Mouse (Mus musculus): ENCODE results near the gene Snx14. TPM values are rescaled to one million over a fixed set of nuclear protein-coding genes. Genes with fewer than 3 reads are reported as not detected.

Gene Snx14
- polyA plus RNA-seq, 1 experiment from 2014 or later, result 31.8 TPM

DNA sequence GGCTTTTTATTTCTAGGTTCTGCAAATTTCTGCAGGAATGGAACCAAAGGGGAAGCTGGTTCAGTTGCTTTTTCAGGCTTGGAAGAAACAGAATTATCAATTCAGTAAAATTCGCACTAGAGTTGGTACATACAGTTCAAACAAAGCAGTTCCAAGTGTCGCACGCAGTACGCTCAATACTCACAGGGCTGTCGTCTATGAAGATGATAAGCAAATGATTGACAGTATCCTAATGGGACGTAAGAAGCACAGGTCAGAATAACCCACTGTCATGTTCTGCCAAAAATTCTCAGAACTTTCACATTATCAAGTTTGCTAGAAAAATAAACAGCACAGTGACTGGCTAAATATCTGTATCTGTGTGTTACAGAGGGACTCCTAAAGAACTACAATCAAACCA lies 34.2 kb downstream of the Snx14 start:
- H3K9ac ChIP-seq (replicated peaks; ENCODE audit: low read length), result no peak overlapping the region
- H3K27ac ChIP-seq (replicated peaks; ENCODE audit: low read depth, low read length), result no peak overlapping the region
- 93% methylated on average over 6 of the region's 6 CpGs for WGBS
- H3K4me2 ChIP-seq (ENCODE audit: low read length), result no peak overlapping the region
- DNase-seq (no peak), ATAC-seq (ENCODE audit: low FRiP score, low TSS enrichment) (no peak)
- H3K4me1 ChIP-seq (ENCODE audit: control insufficient read depth, insufficient read depth, low read length), result no peaks in the 10 kb centered on the region
- H3K9me3 ChIP-seq (ENCODE audit: control insufficient read depth, low read length), result no peaks in the 10 kb centered on the region
- no peak overlapping the region for H3K4me3 ChIP-seq (replicated peaks; ENCODE audit: low read depth, low read length)
- peaks cover 44% of the 10 kb centered on the region for H3K36me3 ChIP-seq (ENCODE audit: control insufficient read depth, insufficient read depth, low read length)
- H3K27me3 ChIP-seq (ENCODE audit: control insufficient read depth, insufficient read depth, low read length), result no peaks in the 10 kb centered on the region

DNA sequence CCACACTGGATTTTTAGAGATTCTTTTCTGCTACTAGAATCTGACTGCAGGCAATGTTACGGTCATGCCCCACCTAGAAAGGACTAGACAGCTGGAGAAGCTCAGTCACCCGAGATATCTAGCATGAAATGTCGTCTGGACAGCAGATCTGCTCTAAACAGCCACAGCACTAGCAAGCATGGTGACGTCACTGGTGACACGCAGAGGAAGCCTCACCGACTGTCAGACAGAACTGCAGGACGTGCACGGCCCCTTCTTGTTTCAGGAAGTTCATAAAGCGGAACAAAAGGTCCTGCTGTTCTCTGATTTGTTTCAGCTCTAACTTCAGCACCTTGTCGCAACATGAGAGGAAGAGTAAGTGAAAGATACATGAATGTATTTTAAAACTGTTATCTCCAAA lies 34.7 kb downstream of the Snx14 start:
- H3K9ac ChIP-seq (replicated peaks; ENCODE audit: low read length), result no peak overlapping the region
- 79% methylated on average over 10 of the region's 10 CpGs for WGBS
- no peaks in the 10 kb centered on the region for H3K4me1 ChIP-seq (ENCODE audit: control insufficient read depth, insufficient read depth, low read length)
- DNase-seq, result peak; percentile 3
- ATAC-seq (ENCODE audit: low FRiP score, low TSS enrichment), result no peak
- no peak overlapping the region for H3K4me2 ChIP-seq (ENCODE audit: low read length)
- no peaks in the 10 kb centered on the region for H3K9me3 ChIP-seq (ENCODE audit: control insufficient read depth, low read length)
- no peak overlapping the region for H3K4me3 ChIP-seq (replicated peaks; ENCODE audit: low read depth, low read length)
- H3K36me3 ChIP-seq (ENCODE audit: control insufficient read depth, insufficient read depth, low read length), result peaks cover 41% of the 10 kb centered on the region
- no peak overlapping the region for H3K27ac ChIP-seq (replicated peaks; ENCODE audit: low read depth, low read length)
- no peaks in the 10 kb centered on the region for H3K27me3 ChIP-seq (ENCODE audit: control insufficient read depth, insufficient read depth, low read length)

DNA sequence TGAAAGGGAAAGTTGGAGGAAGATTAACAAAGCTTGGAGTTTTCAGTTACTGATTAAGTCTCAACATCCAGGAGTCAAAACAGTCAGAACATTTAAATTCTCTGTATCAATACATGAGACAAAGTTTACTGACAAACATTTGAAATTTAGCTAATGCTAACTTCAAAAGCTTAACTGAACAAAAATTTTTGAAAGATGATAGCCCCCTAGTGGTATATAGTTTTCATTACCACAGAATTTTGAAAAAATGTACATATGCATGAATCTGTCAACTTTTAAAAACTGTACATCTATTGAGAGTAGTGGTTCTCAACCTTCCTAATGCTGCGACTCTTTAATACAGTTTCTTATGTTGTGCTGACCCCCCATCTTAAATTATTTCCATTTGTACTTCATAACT lies 40.3 kb downstream of the Snx14 start:
- Histone ChIP-seq H3K36me3 (ENCODE audit: control insufficient read depth, insufficient read depth, low read length) (peaks cover 38% of the 10 kb centered on the region), H3K4me1 (ENCODE audit: control insufficient read depth, insufficient read depth, low read length) (no peaks in the 10 kb centered on the region), H3K9ac (replicated peaks; ENCODE audit: low read length) (no peak overlapping the region), H3K27me3 (ENCODE audit: control insufficient read depth, insufficient read depth, low read length) (no peaks in the 10 kb centered on the region), H3K4me3 (replicated peaks; ENCODE audit: low read depth, low read length) (no peak overlapping the region), H3K9me3 (ENCODE audit: control insufficient read depth, low read length) (no peaks in the 10 kb centered on the region), H3K4me2 (ENCODE audit: low read length) (no peak overlapping the region), H3K27ac (replicated peaks; ENCODE audit: low read depth, low read length) (no peak overlapping the region)
- DNase-seq, result peak; percentile 59
- WGBS, result 79% methylated on average over 1 of the region's 1 CpGs
- no peak for ATAC-seq (ENCODE audit: low FRiP score, low TSS enrichment)

DNA sequence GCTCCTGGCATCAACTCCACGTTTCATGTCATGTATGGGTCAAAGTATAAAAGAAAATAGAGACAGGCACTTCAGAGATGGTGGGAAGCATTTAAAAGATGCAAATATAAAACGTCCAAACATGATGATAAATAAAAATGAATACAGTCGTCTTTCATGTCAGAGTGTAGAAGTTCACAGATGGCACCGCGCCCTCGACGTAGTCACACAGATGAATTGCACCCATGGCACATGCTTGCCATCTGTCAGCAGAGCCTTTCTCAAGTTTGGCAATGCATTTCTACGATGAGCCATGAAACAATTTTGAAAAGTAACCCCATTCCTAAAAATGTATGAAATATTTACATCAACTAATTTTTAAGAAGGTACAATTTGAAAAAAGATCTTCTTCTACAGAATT lies 43.9 kb downstream of the Snx14 start:
- no peaks in the 10 kb centered on the region for H3K9me3 ChIP-seq (ENCODE audit: control insufficient read depth, low read length)
- no peak overlapping the region for H3K4me2 ChIP-seq (ENCODE audit: low read length)
- no peaks in the 10 kb centered on the region for H3K27me3 ChIP-seq (ENCODE audit: control insufficient read depth, insufficient read depth, low read length)
- H3K4me3 ChIP-seq (replicated peaks; ENCODE audit: low read depth, low read length), result no peak overlapping the region
- ATAC-seq (ENCODE audit: low FRiP score, low TSS enrichment) (no peak), DNase-seq (no peak)
- peaks cover 36% of the 10 kb centered on the region for H3K36me3 ChIP-seq (ENCODE audit: control insufficient read depth, insufficient read depth, low read length)
- H3K9ac ChIP-seq (replicated peaks; ENCODE audit: low read length), result no peak overlapping the region
- H3K4me1 ChIP-seq (ENCODE audit: control insufficient read depth, insufficient read depth, low read length), result no peaks in the 10 kb centered on the region
- no peak overlapping the region for H3K27ac ChIP-seq (replicated peaks; ENCODE audit: low read depth, low read length)
- 83% methylated on average over 8 of the region's 8 CpGs for WGBS

DNA sequence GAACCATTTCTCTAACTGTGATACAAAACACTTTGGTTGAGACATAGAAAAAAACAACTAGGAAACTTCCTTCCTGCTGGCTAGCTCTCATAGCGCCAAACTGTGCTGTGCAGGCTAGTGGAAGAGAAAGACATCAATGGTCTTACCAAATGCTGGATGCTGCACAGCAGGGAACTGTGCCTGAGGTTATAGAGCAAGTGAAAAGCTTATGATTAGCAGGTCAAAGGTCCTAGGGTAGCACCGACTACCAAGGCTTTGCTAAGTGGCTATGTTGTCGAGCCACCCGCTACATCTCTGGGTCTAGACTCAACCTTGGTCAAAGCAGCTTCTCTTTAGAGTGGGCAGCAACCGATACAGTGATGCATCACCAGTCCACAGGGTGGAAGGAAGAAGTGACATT lies 49.9 kb downstream of the Snx14 start:
- H3K27ac ChIP-seq (replicated peaks; ENCODE audit: low read depth, low read length), result no peak overlapping the region
- H3K9ac ChIP-seq (replicated peaks; ENCODE audit: low read length), result no peak overlapping the region
- H3K36me3 ChIP-seq (ENCODE audit: control insufficient read depth, insufficient read depth, low read length), result peaks cover 30% of the 10 kb centered on the region
- no peaks in the 10 kb centered on the region for H3K9me3 ChIP-seq (ENCODE audit: control insufficient read depth, low read length)
- H3K4me3 ChIP-seq (replicated peaks; ENCODE audit: low read depth, low read length), result no peak overlapping the region
- no peak for DNase-seq
- H3K4me2 ChIP-seq (ENCODE audit: low read length), result no peak overlapping the region
- no peaks in the 10 kb centered on the region for H3K27me3 ChIP-seq (ENCODE audit: control insufficient read depth, insufficient read depth, low read length)
- WGBS, result 54% methylated on average over 5 of the region's 5 CpGs
- ATAC-seq (ENCODE audit: low FRiP score, low TSS enrichment), result no peak
- no peaks in the 10 kb centered on the region for H3K4me1 ChIP-seq (ENCODE audit: control insufficient read depth, insufficient read depth, low read length)

DNA sequence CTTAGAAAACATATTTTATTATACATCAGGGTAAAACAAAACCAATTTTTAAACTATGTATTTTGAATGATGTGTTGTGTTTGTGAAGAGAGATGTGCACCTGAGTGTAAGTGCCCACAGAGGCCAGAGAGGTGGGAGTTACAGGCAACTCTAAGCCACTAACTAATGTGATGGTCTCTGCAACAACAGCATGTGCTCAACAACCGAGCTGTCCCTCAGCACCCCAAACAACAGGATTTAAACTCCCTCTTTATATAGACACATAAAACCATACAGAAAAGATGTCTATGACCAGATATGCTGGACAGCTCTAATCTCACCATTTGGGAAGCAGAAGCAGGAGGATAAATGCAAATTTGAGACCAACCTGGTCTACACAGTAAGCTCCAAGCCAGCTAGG lies 58.2 kb downstream of the Snx14 start:
- peaks cover 52% of the 10 kb centered on the region for H3K36me3 ChIP-seq (ENCODE audit: control insufficient read depth, insufficient read depth, low read length)
- H3K27ac ChIP-seq (replicated peaks; ENCODE audit: low read depth, low read length), result no peak overlapping the region
- ATAC-seq (ENCODE audit: low FRiP score, low TSS enrichment) (no peak), DNase-seq (no peak)
- no peaks in the 10 kb centered on the region for H3K9me3 ChIP-seq (ENCODE audit: control insufficient read depth, low read length)
- H3K4me1 ChIP-seq (ENCODE audit: control insufficient read depth, insufficient read depth, low read length), result no peaks in the 10 kb centered on the region
- H3K27me3 ChIP-seq (ENCODE audit: control insufficient read depth, insufficient read depth, low read length), result no peaks in the 10 kb centered on the region
- WGBS, result 92% methylated on average over 1 of the region's 1 CpGs
- H3K4me3 ChIP-seq (replicated peaks; ENCODE audit: low read depth, low read length), result no peak overlapping the region
- no peak overlapping the region for H3K4me2 ChIP-seq (ENCODE audit: low read length)
- no peak overlapping the region for H3K9ac ChIP-seq (replicated peaks; ENCODE audit: low read length)

DNA sequence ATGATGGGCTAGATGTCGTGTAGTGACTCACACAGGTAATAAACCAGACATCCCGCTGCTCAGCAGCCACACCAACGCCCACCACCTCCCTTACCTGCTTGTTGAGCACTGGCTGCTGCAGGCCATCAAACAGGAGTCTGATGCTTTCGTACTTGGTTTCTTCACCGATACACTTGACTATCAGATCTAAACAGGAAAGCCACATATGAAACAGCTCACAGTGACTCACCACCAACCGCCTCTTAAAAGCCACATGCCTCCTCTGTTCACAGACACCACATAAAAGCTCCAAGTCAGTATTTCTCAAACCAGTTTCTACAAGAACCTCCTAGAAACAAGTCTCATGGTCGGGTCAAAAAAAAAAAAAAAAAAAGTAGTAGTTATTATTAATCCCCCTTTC lies 58.7 kb downstream of the Snx14 start:
- no peak for DNase-seq
- no peak overlapping the region for H3K4me3 ChIP-seq (replicated peaks; ENCODE audit: low read depth, low read length)
- no peaks in the 10 kb centered on the region for H3K4me1 ChIP-seq (ENCODE audit: control insufficient read depth, insufficient read depth, low read length)
- H3K36me3 ChIP-seq (ENCODE audit: control insufficient read depth, insufficient read depth, low read length), result peaks cover 49% of the 10 kb centered on the region
- no peaks in the 10 kb centered on the region for H3K9me3 ChIP-seq (ENCODE audit: control insufficient read depth, low read length)
- H3K27me3 ChIP-seq (ENCODE audit: control insufficient read depth, insufficient read depth, low read length), result no peaks in the 10 kb centered on the region
- no peak overlapping the region for H3K27ac ChIP-seq (replicated peaks; ENCODE audit: low read depth, low read length)
- no peak overlapping the region for H3K9ac ChIP-seq (replicated peaks; ENCODE audit: low read length)
- no peak for ATAC-seq (ENCODE audit: low FRiP score, low TSS enrichment)
- H3K4me2 ChIP-seq (ENCODE audit: low read length), result no peak overlapping the region
- WGBS, result 82% methylated on average over 7 of the region's 7 CpGs

DNA sequence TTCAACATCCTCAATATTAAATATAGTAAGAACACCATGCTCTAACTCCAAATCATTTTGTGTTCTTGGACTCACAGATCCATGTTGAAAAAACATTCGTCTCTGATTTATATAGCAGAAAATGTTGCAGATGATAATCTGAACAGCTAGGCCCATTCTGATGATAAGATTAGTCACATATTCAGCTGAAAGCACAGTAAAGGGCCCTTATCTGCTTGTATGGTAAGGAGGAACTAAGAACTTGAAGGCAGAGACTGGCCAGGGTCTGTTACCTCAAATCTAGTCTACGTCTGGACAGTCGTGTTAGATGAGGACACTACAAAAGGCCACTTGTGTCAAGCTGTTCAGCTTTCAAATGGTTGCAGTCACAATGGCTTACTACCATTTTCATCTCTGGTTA lies 59.7 kb downstream of the Snx14 start:
- WGBS, result 89% methylated on average over 3 of the region's 3 CpGs
- no peak for ATAC-seq (ENCODE audit: low FRiP score, low TSS enrichment)
- Histone ChIP-seq H3K36me3 (ENCODE audit: control insufficient read depth, insufficient read depth, low read length) (peaks cover 46% of the 10 kb centered on the region), H3K4me2 (ENCODE audit: low read length) (no peak overlapping the region), H3K9ac (replicated peaks; ENCODE audit: low read length) (no peak overlapping the region), H3K27ac (replicated peaks; ENCODE audit: low read depth, low read length) (no peak overlapping the region), H3K4me1 (ENCODE audit: control insufficient read depth, insufficient read depth, low read length) (no peaks in the 10 kb centered on the region), H3K4me3 (replicated peaks; ENCODE audit: low read depth, low read length) (no peak overlapping the region), H3K27me3 (ENCODE audit: control insufficient read depth, insufficient read depth, low read length) (no peaks in the 10 kb centered on the region), H3K9me3 (ENCODE audit: control insufficient read depth, low read length) (no peaks in the 10 kb centered on the region)
- no peak for DNase-seq

DNA sequence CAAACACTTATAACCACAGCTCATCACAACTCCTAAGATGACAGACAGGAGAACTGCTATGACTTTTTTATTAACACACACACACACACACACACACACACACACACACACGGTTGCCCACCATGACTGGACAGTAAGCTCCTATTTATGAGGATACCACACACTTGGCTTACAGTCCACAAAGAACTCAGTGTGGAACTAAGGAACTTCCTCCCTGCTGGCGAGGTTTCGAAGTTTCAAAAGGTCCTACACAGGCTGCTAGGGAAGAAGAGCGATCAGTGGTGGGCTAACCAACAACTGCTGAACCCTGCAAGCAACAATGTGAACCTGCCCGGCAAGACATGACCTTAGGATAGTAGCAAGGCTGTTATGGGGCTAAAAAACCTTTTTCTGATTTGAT lies 61.3 kb downstream of the Snx14 start:
- Histone ChIP-seq H3K4me3 (replicated peaks; ENCODE audit: low read depth, low read length) (no peak overlapping the region), H3K27ac (replicated peaks; ENCODE audit: low read depth, low read length) (no peak overlapping the region), H3K9ac (replicated peaks; ENCODE audit: low read length) (no peak overlapping the region), H3K9me3 (ENCODE audit: control insufficient read depth, low read length) (no peaks in the 10 kb centered on the region), H3K4me1 (ENCODE audit: control insufficient read depth, insufficient read depth, low read length) (no peaks in the 10 kb centered on the region), H3K36me3 (ENCODE audit: control insufficient read depth, insufficient read depth, low read length) (peaks cover 33% of the 10 kb centered on the region), H3K27me3 (ENCODE audit: control insufficient read depth, insufficient read depth, low read length) (no peaks in the 10 kb centered on the region), H3K4me2 (ENCODE audit: low read length) (no peak overlapping the region)
- DNase-seq (no peak), ATAC-seq (ENCODE audit: low FRiP score, low TSS enrichment) (no peak)
- WGBS, result 82% methylated on average over 5 of the region's 5 CpGs

All from midbrain, embryonic 14.5 days (tissue).